Mouse (Mus musculus) gastrocnemius, postnatal 14 days (tissue): ENCODE results near the gene Gc. TPM values are rescaled to one million over a fixed set of nuclear protein-coding genes. Genes with fewer than 3 reads are reported as not detected.

Experiments
- DNase-seq: peaks from one replicate; pipeline ENCODE4 v3.0.0; 2021; ENCODE audit warnings: mixed read lengths
- intact Hi-C: fragments of 180-260 bp; cut with DNase I; formaldehyde crosslinking; loops from one replicate; pipeline ENCODE4 v1.15.1; 2025; ENCODE audit warnings: low total_unique reads
- total RNA-seq, 2 experiments: library from RNA; stranded (reverse); gene quantifications; 2 replicates each; pipeline ENCODE4 v1.2.3; 2021

Gene Gc
- total RNA-seq, 2 experiments from 2014 or later = not detected

GRCm38 (mm10) chr5:89368045-89368743, 89.5 kb downstream of the Gc start:
- DNase-seq = no peak
- intact Hi-C loops = no loop called here

Other genes with a start within 250 kb of the Gc start
- not detected for gene Npffr2, start 69.5 kb upstream of the Gc start, total RNA-seq